Mouse (Mus musculus): ENCODE results near the gene Snrnp35.

The Snrnp35 gene

DNA sequence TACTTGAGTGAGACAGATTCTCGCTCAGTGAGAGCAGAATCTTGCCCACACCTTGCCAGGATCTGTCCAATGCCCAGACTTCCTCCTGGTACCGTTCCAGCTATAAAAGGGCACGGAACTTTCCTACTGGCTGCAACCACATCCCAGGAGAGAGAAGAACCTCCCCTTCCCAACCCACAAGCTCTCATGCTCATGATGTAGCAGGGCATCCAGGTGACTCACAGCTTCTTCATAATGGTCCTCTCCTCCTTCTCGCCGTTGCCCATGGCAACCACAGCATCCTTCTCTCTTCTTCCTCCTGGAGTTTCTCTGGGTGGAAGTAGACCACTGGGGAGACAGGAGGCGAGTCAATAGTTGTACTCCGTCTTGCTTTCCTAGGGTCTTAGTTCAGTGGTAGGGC is 14.6 kb upstream of the Snrnp35 start:
- TF ChIP-seq NANOG (IDR thresholded peaks at IDR 0.05; ENCODE audit: borderline replicate concordance, low read length) (no peak), CTCF (conservative IDR thresholded peaks at IDR 0.05; ENCODE audit: low read length) (no peak), POU5F1 (IDR thresholded peaks at IDR 0.05; ENCODE audit: borderline replicate concordance, low read length) (no peak)
- Histone ChIP-seq H3K4me3 (replicated peaks; ENCODE audit: low read length) (no peak overlapping the region), H3K36me3 (ENCODE audit: insufficient read depth, low read length) (peaks cover 16% of the 10 kb centered on the region), H3K27me3 (ENCODE audit: insufficient read depth, low read length) (peaks cover 10% of the 10 kb centered on the region), H3K4me1 (replicated peaks; ENCODE audit: low read depth, low read length) (peaks cover 28% of the 10 kb centered on the region), H3K9me3 (ENCODE audit: low read length) (no peaks in the 10 kb centered on the region)

GRCm38 (mm10) chr5:124469486-124469885 is 13.4 kb upstream of the Snrnp35 start:
- Histone ChIP-seq H3K27me3 (ENCODE audit: insufficient read depth, low read length) (peaks cover 10% of the 10 kb centered on the region), H3K4me1 (replicated peaks; ENCODE audit: low read depth, low read length) (peaks cover 25% of the 10 kb centered on the region), H3K4me3 (replicated peaks; ENCODE audit: low read length) (no peak overlapping the region), H3K9me3 (ENCODE audit: low read length) (no peaks in the 10 kb centered on the region), H3K36me3 (ENCODE audit: insufficient read depth, low read length) (peaks cover 12% of the 10 kb centered on the region)
- TF ChIP-seq POU5F1 (IDR thresholded peaks at IDR 0.05; ENCODE audit: borderline replicate concordance, low read length) (no peak), NANOG (IDR thresholded peaks at IDR 0.05; ENCODE audit: borderline replicate concordance, low read length) (no peak), CTCF (conservative IDR thresholded peaks at IDR 0.05; ENCODE audit: low read length) (no peak)

GRCm38 (mm10) chr5:124470591-124471171 is 12.3 kb upstream of the Snrnp35 start:
- TF ChIP-seq NANOG (IDR thresholded peaks at IDR 0.05; ENCODE audit: borderline replicate concordance, low read length) = no peak
- TF ChIP-seq CTCF (conservative IDR thresholded peaks at IDR 0.05; ENCODE audit: low read length) = no peak
- no peak for TF ChIP-seq POU5F1 (IDR thresholded peaks at IDR 0.05; ENCODE audit: borderline replicate concordance, low read length)
- H3K9me3 ChIP-seq (ENCODE audit: low read length) = no peaks in the 10 kb centered on the region
- no peak overlapping the region for H3K4me3 ChIP-seq (replicated peaks; ENCODE audit: low read length)
- peaks cover 12% of the 10 kb centered on the region for H3K36me3 ChIP-seq (ENCODE audit: insufficient read depth, low read length)
- peaks cover 10% of the 10 kb centered on the region for H3K27me3 ChIP-seq (ENCODE audit: insufficient read depth, low read length)
- peaks cover 19% of the 10 kb centered on the region for H3K4me1 ChIP-seq (replicated peaks; ENCODE audit: low read depth, low read length)

GRCm38 (mm10) chr5:124478873-124479204 is 4.1 kb upstream of the Snrnp35 start:
- H3K27me3 ChIP-seq (ENCODE audit: insufficient read depth, low read length) = no peaks in the 10 kb centered on the region
- H3K4me1 ChIP-seq (replicated peaks; ENCODE audit: low read depth, low read length) = peaks cover 37% of the 10 kb centered on the region
- peak overlapping the region; percentile 82; the same call in 1 of the 2 replicates for H3K4me3 ChIP-seq (replicated peaks; ENCODE audit: low read length)
- no peaks in the 10 kb centered on the region for H3K36me3 ChIP-seq (ENCODE audit: insufficient read depth, low read length)
- TF ChIP-seq POU5F1 (IDR thresholded peaks at IDR 0.05; ENCODE audit: borderline replicate concordance, low read length) (no peak), NANOG (IDR thresholded peaks at IDR 0.05; ENCODE audit: borderline replicate concordance, low read length) (no peak), CTCF (conservative IDR thresholded peaks at IDR 0.05; ENCODE audit: low read length) (no peak)
- H3K9me3 ChIP-seq (ENCODE audit: low read length) = no peaks in the 10 kb centered on the region

DNA sequence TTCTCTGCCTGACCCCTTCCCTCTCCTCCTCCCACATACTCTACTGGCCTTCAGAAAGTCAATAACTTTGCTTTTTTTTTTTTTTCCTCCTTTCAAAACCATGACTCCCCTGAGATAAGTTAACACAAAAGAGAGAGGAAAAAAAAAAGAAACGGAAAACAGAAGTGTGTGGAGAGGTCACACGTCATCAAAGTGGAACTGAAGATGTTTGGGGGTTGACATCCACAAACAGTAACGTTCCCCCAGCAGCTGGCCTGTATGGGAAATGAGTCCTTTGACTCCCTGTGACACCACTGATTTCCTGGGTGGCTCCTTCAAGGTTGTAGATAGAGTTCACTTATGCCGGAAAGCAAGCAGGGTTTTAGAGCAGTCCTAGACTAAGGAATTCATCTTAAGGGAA is 2.8 kb upstream of the Snrnp35 start:
- Histone ChIP-seq H3K4me1 (replicated peaks; ENCODE audit: low read depth, low read length) (peaks cover 47% of the 10 kb centered on the region), H3K4me3 (replicated peaks; ENCODE audit: low read length) (no peak overlapping the region), H3K27me3 (ENCODE audit: insufficient read depth, low read length) (no peaks in the 10 kb centered on the region), H3K36me3 (ENCODE audit: insufficient read depth, low read length) (no peaks in the 10 kb centered on the region; the same call in 1 of the 2 replicates), H3K9me3 (ENCODE audit: low read length) (no peaks in the 10 kb centered on the region)
- TF ChIP-seq CTCF (conservative IDR thresholded peaks at IDR 0.05; ENCODE audit: low read length) (no peak), NANOG (IDR thresholded peaks at IDR 0.05; ENCODE audit: borderline replicate concordance, low read length) (no peak), POU5F1 (IDR thresholded peaks at IDR 0.05; ENCODE audit: borderline replicate concordance, low read length) (no peak)

DNA sequence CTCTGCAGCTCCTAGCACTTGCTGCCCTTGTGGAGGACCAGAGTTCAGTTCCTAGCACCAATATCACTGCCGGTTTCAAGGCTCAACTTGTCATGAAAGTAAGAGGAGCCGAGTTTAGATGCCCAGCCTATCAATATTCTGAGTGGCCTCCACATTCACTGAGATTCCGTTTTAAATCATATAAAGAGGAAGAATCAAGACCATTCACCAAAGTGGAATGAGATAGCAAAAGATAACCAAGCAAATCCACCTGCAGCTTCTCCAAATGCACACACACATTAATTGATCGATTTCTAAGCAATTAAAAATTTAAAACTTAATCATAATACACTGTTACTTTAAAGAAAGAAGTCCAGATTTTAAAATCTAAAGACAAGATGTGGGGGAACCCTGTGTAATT is 1.2 kb upstream of the Snrnp35 start:
- peak overlapping the region; percentile 84; the same call in 1 of the 2 replicates for H3K4me3 ChIP-seq (replicated peaks; ENCODE audit: low read length)
- TF ChIP-seq POU5F1 (IDR thresholded peaks at IDR 0.05; ENCODE audit: borderline replicate concordance, low read length) (no peak), NANOG (IDR thresholded peaks at IDR 0.05; ENCODE audit: borderline replicate concordance, low read length) (no peak), CTCF (conservative IDR thresholded peaks at IDR 0.05; ENCODE audit: low read length) (no peak)
- H3K36me3 ChIP-seq (ENCODE audit: insufficient read depth, low read length) = peaks cover 9% of the 10 kb centered on the region; the same call in 1 of the 2 replicates
- H3K4me1 ChIP-seq (replicated peaks; ENCODE audit: low read depth, low read length) = peaks cover 42% of the 10 kb centered on the region
- H3K9me3 ChIP-seq (ENCODE audit: low read length) = no peaks in the 10 kb centered on the region
- no peaks in the 10 kb centered on the region for H3K27me3 ChIP-seq (ENCODE audit: insufficient read depth, low read length)

GRCm38 (mm10) chr5:124482436-124482965 is 433 bp upstream of the Snrnp35 start:
- H3K9me3 ChIP-seq (ENCODE audit: low read length) = no peaks in the 10 kb centered on the region
- TF ChIP-seq NANOG (IDR thresholded peaks at IDR 0.05; ENCODE audit: borderline replicate concordance, low read length) = no peak
- TF ChIP-seq CTCF (conservative IDR thresholded peaks at IDR 0.05; ENCODE audit: low read length) = no peak
- no peak for TF ChIP-seq POU5F1 (IDR thresholded peaks at IDR 0.05; ENCODE audit: borderline replicate concordance, low read length)
- H3K27me3 ChIP-seq (ENCODE audit: insufficient read depth, low read length) = no peaks in the 10 kb centered on the region
- H3K36me3 ChIP-seq (ENCODE audit: insufficient read depth, low read length) = peaks cover 13% of the 10 kb centered on the region
- H3K4me1 ChIP-seq (replicated peaks; ENCODE audit: low read depth, low read length) = peaks cover 42% of the 10 kb centered on the region
- peak overlapping the region; percentile 84 for H3K4me3 ChIP-seq (replicated peaks; ENCODE audit: low read length)

GRCm38 (mm10) chr5:124483655-124484396 is 892 bp downstream of the Snrnp35 start:
- peaks cover 38% of the 10 kb centered on the region for H3K4me1 ChIP-seq (replicated peaks; ENCODE audit: low read depth, low read length)
- H3K27me3 ChIP-seq (ENCODE audit: insufficient read depth, low read length) = no peaks in the 10 kb centered on the region
- no peaks in the 10 kb centered on the region for H3K9me3 ChIP-seq (ENCODE audit: low read length)

More at GRCm38 (mm10) chr5:124483655-124484396, 892 bp downstream of the Snrnp35 start:
- Histone ChIP-seq H3K36me3 (ENCODE audit: insufficient read depth, low read length) (peaks cover 19% of the 10 kb centered on the region), H3K4me3 (replicated peaks; ENCODE audit: low read length) (peak overlapping the region; percentile 84)
- TF ChIP-seq NANOG (IDR thresholded peaks at IDR 0.05; ENCODE audit: borderline replicate concordance, low read length) (no peak), CTCF (conservative IDR thresholded peaks at IDR 0.05; ENCODE audit: low read length) (no peak), POU5F1 (IDR thresholded peaks at IDR 0.05; ENCODE audit: borderline replicate concordance, low read length) (no peak)

Data from E14TG2a.4 (cell line).